Mouse (Mus musculus) heart, adult 2 months (tissue): ENCODE data around the gene Zmiz2.

Experiments
- CTCF ChIP-seq: fragments of 200-600 bp; IDR thresholded peaks from 2 replicates; pipeline ENCODE4 v1.8.1; 2022; ENCODE audit warnings: antibody characterized with exemption, mild to moderate bottlenecking, moderate library complexity
- EP300 ChIP-seq: fragments of 200-500 bp; IDR thresholded peaks from 2 replicates; pipeline ENCODE4 v1.6.1; 2011; ENCODE audit warnings: low read depth, low read length, control low read depth; ENCODE audit not compliant: insufficient read depth
- POLR2A ChIP-seq: fragments of 200-500 bp; IDR thresholded peaks from 2 replicates; pipeline ENCODE4 v1.6.1; 2011; ENCODE audit warnings: mild to moderate bottlenecking, low read depth, low read length, control low read depth; ENCODE audit not compliant: insufficient read depth

DNA sequence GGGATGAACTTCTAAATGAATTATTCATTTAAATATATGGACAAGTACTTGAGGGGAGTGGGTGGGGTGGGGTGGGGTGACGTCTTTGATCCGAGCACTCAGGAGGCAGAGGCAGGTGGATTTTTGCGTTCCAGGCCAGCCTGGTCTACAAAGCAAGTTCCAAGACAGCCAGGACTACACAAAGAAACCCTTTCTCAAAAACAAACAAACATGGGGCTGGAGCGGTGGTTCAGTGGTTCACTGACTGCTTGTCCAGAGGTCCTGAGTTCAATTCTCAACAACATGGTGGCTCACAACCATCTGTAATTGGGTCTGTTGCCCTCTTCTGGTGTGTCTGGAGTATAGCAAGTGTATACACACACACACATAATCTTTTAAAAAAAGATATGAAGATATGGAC lies 56.6 kb downstream of the Zmiz2 start:
- TF ChIP-seq CTCF (0 out of 2 replicates have a peak, but pooled peaks have one; percentile 9), POLR2A (no peak), EP300 (no peak)
